26 mouse cellular contexts compared by ENCODE assay signal in genomic region chr3:140233809-140234208, GRCm38 (mm10).
"Had no signal": no experiment of that assay in that cellular context is flagged by ENCODE, and none has a peak within 500 bp of the region (broad histone marks: within the 10 kb centered on the region; RNA-seq: fewer than 3 reads in every experiment).

No protein-coding gene starts in this region.

- H3K4me1 ChIP-seq: heart, embryonic 10.5 days; heart, embryonic 12.5 days; hindbrain, embryonic 12.5 days; intestine, embryonic 15.5 days; limb, embryonic 13.5 days; limb, embryonic 15.5 days; liver, embryonic 12.5 days had no signal

- DNase-seq: gastrocnemius, postnatal 14 days; gastrocnemius, postnatal 36 days; heart, adult 18-20 months; heart, postnatal 10 days; heart, postnatal 4 days; kidney, adult 18-20 months; kidney, adult 8-10 months; kidney, postnatal 10 days; kidney, postnatal 25 days; kidney, postnatal 4 days; left cerebral cortex, postnatal 4 days had no signal

- ATAC-seq: hindbrain, embryonic 16.5 days; inflammation-experienced regulatory T-cells, adult 6 months; intestine, embryonic 15.5 days; intestine, postnatal 0 days; liver, embryonic 12.5 days had no signal

- H3K4me3 ChIP-seq: heart, embryonic 10.5 days; heart, embryonic 12.5 days; hindbrain, embryonic 10.5 days; hindbrain, embryonic 12.5 days; intestine, embryonic 15.5 days; layer of hippocampus, adult 2 months; left cerebral cortex, adult 2 months; limb, embryonic 13.5 days; limb, embryonic 15.5 days; liver, embryonic 12.5 days had no signal

- H3K9ac ChIP-seq: heart, embryonic 12.5 days; hindbrain, embryonic 12.5 days; hindbrain, embryonic 14.5 days; intestine, embryonic 15.5 days; limb, embryonic 13.5 days; limb, embryonic 15.5 days; liver, embryonic 12.5 days; liver, embryonic 14.5 days had no signal

- H3K27me3 ChIP-seq: heart, embryonic 12.5 days; hindbrain, embryonic 12.5 days; intestine, embryonic 15.5 days; limb, embryonic 13.5 days; limb, embryonic 15.5 days; liver, embryonic 12.5 days had no signal

- H3K27ac ChIP-seq: heart, embryonic 10.5 days; hindbrain, embryonic 10.5 days; hindbrain, embryonic 12.5 days; hindbrain, embryonic 14.5 days; intestine, embryonic 15.5 days; layer of hippocampus, adult 2 months; left cerebral cortex, adult 2 months; limb, embryonic 13.5 days; limb, embryonic 15.5 days; liver, embryonic 12.5 days; liver, embryonic 14.5 days had no signal

- H3K9me3 ChIP-seq: heart, embryonic 10.5 days; heart, embryonic 12.5 days; hindbrain, embryonic 10.5 days; hindbrain, embryonic 12.5 days; intestine, embryonic 15.5 days; limb, embryonic 13.5 days; limb, embryonic 15.5 days; liver, embryonic 12.5 days had no signal

- H3K4me2 ChIP-seq: heart, embryonic 12.5 days; hindbrain, embryonic 12.5 days; hindbrain, embryonic 14.5 days; intestine, embryonic 15.5 days; limb, embryonic 13.5 days; limb, embryonic 15.5 days; liver, embryonic 12.5 days had no signal

- H3K36me3 ChIP-seq: heart, embryonic 10.5 days; heart, embryonic 12.5 days; hindbrain, embryonic 10.5 days; hindbrain, embryonic 12.5 days; intestine, embryonic 15.5 days; limb, embryonic 13.5 days; limb, embryonic 15.5 days; liver, embryonic 12.5 days had no signal
